Mouse (Mus musculus) forebrain, embryonic 14.5 days (tissue): ENCODE data around the gene Krtap31-2. TPM values are rescaled to one million over a fixed set of nuclear protein-coding genes. Genes with fewer than 3 reads are reported as not detected.
A peak's percentile ranks its signal among the peaks of the same experiment; 100 is the strongest.

ENCODE experiments used
- ATAC-seq: fragments of 200-750 bp; cut with Nextera tagmentation; 2 replicates; pipeline ENCODE4 v1.8.0; 2017; ENCODE audit warnings: mild to moderate bottlenecking, moderate library complexity
- DNase-seq: peaks from one replicate; pipeline ENCODE4 v3.0.0-alpha.2; 2015; ENCODE audit warnings: low spot score
- H3K27ac ChIP-seq: fragments of 300-500 bp; sonication (generic); 2 replicates; pipeline ENCODE4 v1.5.1; 2014; ENCODE audit warnings: low read depth, mild to moderate bottlenecking, control low read depth, low read length, moderate library complexity
- H3K27me3 ChIP-seq: fragments of 300-500 bp; sonication (generic); replicated peaks from 2 replicates; pipeline ENCODE4 v1.6.1; 2014; ENCODE audit warnings: low read length, control low read depth, mixed read lengths; ENCODE audit not compliant: control insufficient read depth, insufficient read depth
- H3K36me3 ChIP-seq: fragments of 300-500 bp; sonication (generic); 2 replicates; pipeline ENCODE4 v1.6.1; 2014; ENCODE audit warnings: low read length, control low read depth; ENCODE audit not compliant: control insufficient read depth, insufficient read depth
- H3K4me1 ChIP-seq: fragments of 300-500 bp; sonication (generic); 2 replicates; pipeline ENCODE4 v1.6.1; 2014; ENCODE audit warnings: antibody characterized with exemption, low read length, control low read depth; ENCODE audit not compliant: control insufficient read depth, insufficient read depth
- H3K4me2 ChIP-seq: fragments of 300-500 bp; sonication (generic); 2 replicates; pipeline ENCODE4 v1.6.1; 2014; ENCODE audit warnings: mild to moderate bottlenecking, control low read depth, low read length
- H3K4me3 ChIP-seq: fragments of 300-500 bp; sonication (generic); 2 replicates; pipeline ENCODE4 v1.5.1; 2014; ENCODE audit warnings: low read depth, low read length, control low read depth
- H3K9ac ChIP-seq: fragments of 300-500 bp; sonication (generic); 2 replicates; pipeline ENCODE4 v1.6.1; 2014; ENCODE audit warnings: mild to moderate bottlenecking, low read length, control low read depth, moderate library complexity
- H3K9me3 ChIP-seq: fragments of 300-500 bp; sonication (generic); replicated peaks from 2 replicates; pipeline ENCODE4 v1.6.1; 2016; ENCODE audit warnings: low read length, control low read depth, mixed read lengths; ENCODE audit not compliant: control insufficient read depth
- WGBS: fragments of 180-500 bp; shearing (Covaris S2); extraction: QIAGEN DNeasy Blood & Tissue Kit; methylation state at CpG from one replicate; pipeline ENCODE4 v1.1.7; 2014; 5-methylcytosine and 5-hydroxymethylcytosine counted together
- polyA plus RNA-seq: library from polyadenylated mRNA; unstranded; fragments of >200 nt; fragmentation: Nextera tagmentation; extraction: Ambion mirVana; gene quantifications from 2 replicates; pipeline ENCODE4 v1.2.1, GENCODE M21; 2014

Gene Krtap31-2
- polyA plus RNA-seq, 1 experiment from 2014 or later, result not detected

DNA sequence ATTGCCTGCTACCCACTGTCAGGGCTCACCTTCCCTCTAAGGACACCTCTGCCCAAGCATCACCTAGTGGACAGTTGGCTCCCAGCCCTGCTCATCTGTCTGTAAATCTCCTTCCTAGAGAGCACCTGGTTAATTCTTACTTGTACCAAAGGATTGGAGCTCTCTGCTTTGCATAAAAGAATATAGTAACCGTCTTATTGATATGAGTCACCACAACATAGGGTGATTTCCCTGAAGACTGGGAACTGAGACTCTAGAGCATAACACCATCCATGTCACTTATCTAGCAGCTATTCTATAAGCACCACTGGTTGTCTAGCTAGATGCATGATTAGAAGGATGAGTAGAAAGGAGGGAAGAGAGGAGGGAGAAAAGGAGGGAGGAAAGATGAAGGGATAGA, 47.4 kb downstream of the Krtap31-2 start:
- Histone ChIP-seq H3K27me3 (no peaks in the 10 kb centered on the region), H3K4me2 (no peak overlapping the region), H3K9ac (no peak overlapping the region), H3K4me3 (no peak overlapping the region), H3K4me1 (no peaks in the 10 kb centered on the region), H3K27ac (no peak overlapping the region), H3K36me3 (no peaks in the 10 kb centered on the region), H3K9me3 (no peaks in the 10 kb centered on the region)
- DNase-seq, result no peak
- 95% methylated on average over 1 of the region's 1 CpGs for WGBS
- ATAC-seq, result no peak

DNA sequence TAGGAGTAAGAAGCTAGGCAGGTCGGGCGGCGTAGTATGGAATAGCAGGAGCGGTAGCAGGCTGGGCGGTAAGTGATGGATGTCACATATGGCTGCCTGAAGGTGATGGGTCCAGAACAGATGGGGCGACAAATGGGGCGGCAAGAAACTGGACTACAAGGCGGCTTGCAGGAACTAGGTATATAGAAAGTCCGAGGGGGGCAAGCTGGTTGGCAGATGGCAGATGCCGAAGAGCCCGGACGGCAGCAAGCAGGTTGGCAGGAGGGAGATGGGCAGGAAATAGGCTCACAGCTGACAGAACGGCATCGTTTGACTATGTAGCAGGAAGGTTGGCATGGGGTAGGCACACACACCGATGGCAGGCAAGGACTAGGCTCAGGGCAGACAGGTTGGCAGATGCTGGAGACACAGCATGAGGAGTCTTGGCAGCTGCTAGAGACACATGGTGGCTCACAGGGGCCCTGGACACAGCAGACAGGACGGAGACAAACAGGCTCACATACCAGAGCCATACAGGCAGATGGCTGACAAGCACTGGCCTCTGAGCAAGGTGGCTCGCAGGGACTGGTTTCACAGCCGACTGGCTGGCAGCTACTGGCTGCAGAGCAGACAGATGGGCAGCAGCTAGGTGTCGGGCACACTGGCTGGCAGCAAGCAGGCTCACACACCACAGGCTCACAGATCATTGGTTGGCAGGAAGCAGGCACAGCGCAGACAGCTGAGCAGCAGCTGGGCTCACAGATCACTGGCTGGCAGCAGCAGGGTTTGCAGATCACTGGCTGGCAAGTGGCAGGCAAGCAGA, 49.4 kb downstream of the Krtap31-2 start:
- ATAC-seq (peak; percentile 79), DNase-seq (peak; percentile 57)
- no peak overlapping the region for H3K4me3 ChIP-seq
- no peak overlapping the region for H3K9ac ChIP-seq
- H3K4me1 ChIP-seq, result no peaks in the 10 kb centered on the region
- H3K9me3 ChIP-seq, result no peaks in the 10 kb centered on the region
- WGBS, result 81% methylated on average over 20 of the region's 20 CpGs
- H3K36me3 ChIP-seq, result no peaks in the 10 kb centered on the region
- H3K27me3 ChIP-seq, result no peaks in the 10 kb centered on the region
- no peak overlapping the region for H3K4me2 ChIP-seq
- peak overlapping the region; percentile 63; the same call in 1 of the 2 replicates for H3K27ac ChIP-seq

DNA sequence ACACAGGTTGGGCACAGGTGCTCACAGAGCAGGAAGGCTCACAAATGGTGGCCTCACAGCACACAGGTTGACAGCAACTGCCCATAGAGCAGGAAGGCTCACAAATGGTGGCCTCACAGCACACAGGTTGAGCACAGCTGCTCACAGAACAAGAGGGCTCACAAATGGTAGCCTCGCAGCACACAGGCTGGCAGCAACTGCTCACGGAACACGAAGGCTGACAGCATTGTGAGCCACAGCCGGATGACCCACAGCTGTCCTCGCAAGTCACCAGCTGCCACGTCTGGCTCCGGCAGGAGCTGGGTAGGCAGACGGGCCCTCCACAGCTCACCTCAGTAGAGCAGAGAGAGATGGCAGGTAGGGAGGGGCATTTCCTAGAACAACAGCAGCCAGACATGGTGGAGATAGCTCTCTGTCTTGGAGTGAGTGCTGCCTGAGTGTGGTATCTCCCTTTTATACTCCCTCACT, 50.1 kb downstream of the Krtap31-2 start, which contains the start of gene Krtap16-1:
Gene Krtap16-1, minus strand, starts transcription at position 418 of the 468 bp plus-strand sequence.
- Histone ChIP-seq H3K9me3 (no peaks in the 10 kb centered on the region), H3K36me3 (no peaks in the 10 kb centered on the region), H3K27me3 (no peaks in the 10 kb centered on the region), H3K4me1 (no peaks in the 10 kb centered on the region), H3K4me2 (no peak within 1 kb of the TSS), H3K27ac (peak within 1 kb of the TSS; percentile 63; the same call in 1 of the 2 replicates), H3K9ac (no peak within 1 kb of the TSS), H3K4me3 (no peak within 1 kb of the TSS)
- 0 out of 2 replicates have a peak, but pooled peaks have one; percentile 4 for ATAC-seq
- WGBS, result 84% methylated on average over 8 of the region's 8 CpGs
- DNase-seq, result no peak

Other genes starting within 250 kb of the Krtap31-2 start
- not detected in 2 replicates for gene Gm14190, start 245.6 kb upstream of the Krtap31-2 start, polyA plus RNA-seq
- not detected in 2 replicates for gene Gm14180, start 202.0 kb upstream of the Krtap31-2 start, polyA plus RNA-seq
- not detected in 2 replicates for gene Gm11595, start 163.4 kb upstream of the Krtap31-2 start, polyA plus RNA-seq
- not detected in 2 replicates for gene Krtap4-8, start 155.6 kb upstream of the Krtap31-2 start, polyA plus RNA-seq
- gene Krtap4-9, start 151.1 kb upstream of the Krtap31-2 start, polyA plus RNA-seq, result not detected in 2 replicates
- gene Gm11596, start 142.8 kb upstream of the Krtap31-2 start, polyA plus RNA-seq, result not detected in 2 replicates
- not detected in 2 replicates for gene Gm11569, start 137.4 kb upstream of the Krtap31-2 start, polyA plus RNA-seq
- gene Gm11554, start 131.8 kb upstream of the Krtap31-2 start, polyA plus RNA-seq, result not detected in 2 replicates
- not detected in 2 replicates for gene Krtap4-13, start 126.4 kb upstream of the Krtap31-2 start, polyA plus RNA-seq
- gene Gm11564, start 120.6 kb upstream of the Krtap31-2 start, polyA plus RNA-seq, result not detected in 2 replicates
- not detected in 2 replicates for gene 2300003K06Rik, start 98.2 kb upstream of the Krtap31-2 start, polyA plus RNA-seq
- not detected in 2 replicates for gene Krtap4-16, start 84.7 kb upstream of the Krtap31-2 start, polyA plus RNA-seq
- not detected in 2 replicates for gene Gm11568, start 78.4 kb upstream of the Krtap31-2 start, polyA plus RNA-seq
- gene Gm11559, start 71.8 kb upstream of the Krtap31-2 start, polyA plus RNA-seq, result not detected in 2 replicates
- gene Krtap9-1, start 62.9 kb upstream of the Krtap31-2 start, polyA plus RNA-seq, result not detected in 2 replicates
- not detected in 2 replicates for gene Gm11567, start 57.1 kb upstream of the Krtap31-2 start, polyA plus RNA-seq
- not detected in 2 replicates for gene Krtap31-1, start 28.4 kb upstream of the Krtap31-2 start, polyA plus RNA-seq
- gene Gm11565, start 21.5 kb upstream of the Krtap31-2 start, polyA plus RNA-seq, result not detected in 2 replicates
- not detected in 2 replicates for gene Krtap9-5, start 12.2 kb downstream of the Krtap31-2 start, polyA plus RNA-seq
- gene Krtap29-1, start 42.8 kb downstream of the Krtap31-2 start, polyA plus RNA-seq, result not detected in 2 replicates
- gene Krtap16-1, start 50.3 kb downstream of the Krtap31-2 start, polyA plus RNA-seq, result 0.09 TPM in 1 of 2 replicates, not detected in the other
- gene Krtap17-1, start 57.7 kb downstream of the Krtap31-2 start, polyA plus RNA-seq, result 0.30 TPM in 1 of 2 replicates, not detected in the other
- not detected in 2 replicates for gene Krt33a, start 79.9 kb downstream of the Krtap31-2 start, polyA plus RNA-seq
- gene Krt33b, start 93.6 kb downstream of the Krtap31-2 start, polyA plus RNA-seq, result not detected in 2 replicates
- gene Krt34, start 105.3 kb downstream of the Krtap31-2 start, polyA plus RNA-seq, result not detected in 2 replicates
- not detected in 2 replicates for gene Krt31, start 114.3 kb downstream of the Krtap31-2 start, polyA plus RNA-seq
- gene Krt32, start 151.9 kb downstream of the Krtap31-2 start, polyA plus RNA-seq, result not detected in 2 replicates
- gene Krt35, start 159.9 kb downstream of the Krtap31-2 start, polyA plus RNA-seq, result not detected in 2 replicates
- not detected in 2 replicates for gene Krt36, start 169.3 kb downstream of the Krtap31-2 start, polyA plus RNA-seq
- not detected in 2 replicates for gene Krt13, start 185.3 kb downstream of the Krtap31-2 start, polyA plus RNA-seq
- 0.17 and 0.22 TPM in 2 replicates for gene Krt15, start 199.6 kb downstream of the Krtap31-2 start, polyA plus RNA-seq
- gene Krt19, start 212.4 kb downstream of the Krtap31-2 start, polyA plus RNA-seq, result 0.22 and 1.2 TPM in 2 replicates